Mouse (Mus musculus) G1E (cell line): ENCODE measurements around the gene Fam184b. TPM values are rescaled to one million over a fixed set of nuclear protein-coding genes. Genes with fewer than 3 reads are reported as not detected.

Experiments
- ATAC-seq: 2 replicates; pipeline ENCODE4 v1.8.0; 2016; ENCODE audit warnings: mild to moderate bottlenecking; ENCODE audit not compliant: insufficient number of reproducible peaks, poor library complexity, low FRiP score, severe bottlenecking; ENCODE audit errors: extremely low read depth
- DNase-seq: peaks from one replicate; pipeline ENCODE4 v3.0.0; 2012; ENCODE audit warnings: low spot score
- H3K27me3 ChIP-seq: 2 replicates; pipeline ENCODE4 v1.6.1; 2012; ENCODE audit warnings: mild to moderate bottlenecking, low read length, inconsistent platforms; ENCODE audit not compliant: insufficient read depth
- H3K36me3 ChIP-seq: replicated peaks from 2 replicates; pipeline ENCODE3; 2012; ENCODE audit warnings: mild to moderate bottlenecking, inconsistent platforms
- H3K4me1 ChIP-seq: 2 replicates; pipeline ENCODE4 v1.6.1; 2012; ENCODE audit warnings: low read depth, low read length, inconsistent platforms, mixed read lengths; ENCODE audit not compliant: insufficient read depth
- H3K4me3 ChIP-seq: 2 replicates; pipeline ENCODE4 v1.5.1; 2012; ENCODE audit warnings: low read depth, mild to moderate bottlenecking, inconsistent platforms, low read length, moderate library complexity, mixed read lengths
- H3K9me3 ChIP-seq: replicated peaks from 2 replicates; pipeline ENCODE4 v1.6.1; 2012; ENCODE audit warnings: inconsistent platforms
- CTCF ChIP-seq: IDR thresholded peaks from 2 replicates; pipeline ENCODE4 v1.5.1; 2012; ENCODE audit warnings: low read depth, low read length, inconsistent platforms, mixed read lengths
- GATA1 ChIP-seq: IDR thresholded peaks from 2 replicates; pipeline ENCODE4 v1.6.1; 2012; ENCODE audit warnings: borderline replicate concordance, low read length, inconsistent platforms, mixed read lengths
- GATA2 ChIP-seq: IDR thresholded peaks from 2 replicates; pipeline ENCODE4 v1.6.1; 2012; ENCODE audit warnings: low read depth, low read length, inconsistent platforms, borderline replicate concordance
- POLR2AphosphoS5 ChIP-seq: IDR thresholded peaks from 2 replicates; pipeline ENCODE4 v1.6.1; 2012; ENCODE audit warnings: low read depth, low read length, inconsistent platforms; ENCODE audit not compliant: insufficient replicate concordance
- TAL1 ChIP-seq: conservative IDR thresholded peaks from 2 replicates; pipeline ENCODE4 v1.6.1; 2012; ENCODE audit warnings: low read depth, low read length, inconsistent platforms, mixed read lengths
- polyA plus RNA-seq: library from polyadenylated mRNA; stranded (reverse); fragments of >175 nt; gene quantifications from 2 replicates; pipeline ENCODE4 v1.2.3, GENCODE M21; 2012
- total RNA-seq, 2 experiments: library from RNA; stranded (forward) in 1 of 2; stranded (reverse) in 1 of 2; fragments of 200-1000 nt in 1 of 2; fragments of >200 nt in 1 of 2; fragmentation: Nextera tagmentation in 1 of 2; gene quantifications; 2 replicates each; pipeline ENCODE4 v1.2.3; 2014 to 2017

Gene Fam184b
- total and polyA plus RNA-seq, 3 experiments: 0.05 TPM; not detected in 2

GRCm38 (mm10) chr5:45483654-45484053, 155.8 kb downstream of the Fam184b start:
- DNase-seq: no peak
- Histone ChIP-seq H3K4me3 (no peak overlapping the region), H3K36me3 (no peaks in the 10 kb centered on the region), H3K9me3 (no peaks in the 10 kb centered on the region), H3K27me3 (peaks cover 22% of the 10 kb centered on the region; the same call in 1 of the 2 replicates), H3K4me1 (no peaks in the 10 kb centered on the region)
- ATAC-seq: no peak
- TF ChIP-seq GATA2: no peak
- TF ChIP-seq POLR2AphosphoS5: no peak
- no peak for TF ChIP-seq CTCF

GRCm38 (mm10) chr5:45482607-45483006, 156.8 kb downstream of the Fam184b start:
- Histone ChIP-seq H3K36me3 (no peaks in the 10 kb centered on the region), H3K4me1 (no peaks in the 10 kb centered on the region), H3K9me3 (no peaks in the 10 kb centered on the region), H3K4me3 (no peak overlapping the region), H3K27me3 (peaks cover 23% of the 10 kb centered on the region)
- DNase-seq (no peak), ATAC-seq (no peak)
- no peak for TF ChIP-seq POLR2AphosphoS5
- TF ChIP-seq GATA1: no peak
- no peak for TF ChIP-seq TAL1
- no peak for TF ChIP-seq CTCF
- TF ChIP-seq GATA2: no peak

- Histone ChIP-seq H3K27me3 (peaks cover 18% of the 10 kb centered on the region), H3K9me3 (no peaks in the 10 kb centered on the region), H3K4me3 (no peak overlapping the region), H3K36me3 (no peaks in the 10 kb centered on the region), H3K4me1 (no peaks in the 10 kb centered on the region)
- ATAC-seq (no peak), DNase-seq (no peak)
- TF ChIP-seq CTCF: no peak
- TF ChIP-seq GATA1: no peak
- no peak for TF ChIP-seq TAL1
- TF ChIP-seq GATA2: no peak
- no peak for TF ChIP-seq POLR2AphosphoS5
These were observed 158.3 kb downstream of the Fam184b start for GRCm38 (mm10) chr5:45481125-45481524.

GRCm38 (mm10) chr5:45480066-45480465, 159.3 kb downstream of the Fam184b start:
- no peak for ATAC-seq

More at GRCm38 (mm10) chr5:45480066-45480465, 159.3 kb downstream of the Fam184b start:
- H3K36me3 ChIP-seq: no peaks in the 10 kb centered on the region
- TF ChIP-seq TAL1 (no peak), POLR2AphosphoS5 (no peak), GATA1 (no peak), GATA2 (no peak), CTCF (no peak)
- peaks cover 20% of the 10 kb centered on the region for H3K27me3 ChIP-seq
- DNase-seq: no peak
- no peaks in the 10 kb centered on the region for H3K4me1 ChIP-seq
- no peak overlapping the region for H3K4me3 ChIP-seq
- H3K9me3 ChIP-seq: no peaks in the 10 kb centered on the region

Other genes with a start within 250 kb of the Fam184b start
- 28.9 and 29.9 TPM in 2 replicates for gene Qdpr, start 189.4 kb downstream of the Fam184b start, total RNA-seq (2014; fragmentation: Nextera tagmentation)
- 28.0 and 32.3 TPM in 2 replicates for gene Qdpr, start 189.4 kb downstream of the Fam184b start, total RNA-seq (2017)
- gene Qdpr, start 189.4 kb downstream of the Fam184b start, polyA plus RNA-seq: 65.5 and 87.7 TPM in 2 replicates
- gene Clrn2, start 185.9 kb downstream of the Fam184b start, total RNA-seq (2014; fragmentation: Nextera tagmentation): not detected in 2 replicates
- gene Clrn2, start 185.9 kb downstream of the Fam184b start, total RNA-seq (2017): 0.33 TPM in 1 of 2 replicates, not detected in the other
- gene Clrn2, start 185.9 kb downstream of the Fam184b start, polyA plus RNA-seq: not detected in 2 replicates
- 49.6 and 60.0 TPM in 2 replicates for gene Lap3, start 146.2 kb downstream of the Fam184b start, total RNA-seq (2014; fragmentation: Nextera tagmentation)
- gene Lap3, start 146.2 kb downstream of the Fam184b start, total RNA-seq (2017): 47.9 and 50.5 TPM in 2 replicates
- 15.8 and 22.9 TPM in 2 replicates for gene Lap3, start 146.2 kb downstream of the Fam184b start, polyA plus RNA-seq
- gene Med28, start 119.4 kb downstream of the Fam184b start, total RNA-seq (2014; fragmentation: Nextera tagmentation): 22.6 and 27.1 TPM in 2 replicates
- 75.2 and 99.0 TPM in 2 replicates for gene Med28, start 119.4 kb downstream of the Fam184b start, total RNA-seq (2017)
- 49.2 and 60.1 TPM in 2 replicates for gene Med28, start 119.4 kb downstream of the Fam184b start, polyA plus RNA-seq
- gene Ncapg, start 30.3 kb upstream of the Fam184b start, total RNA-seq (2014; fragmentation: Nextera tagmentation): 129 and 155 TPM in 2 replicates
- 130 and 157 TPM in 2 replicates for gene Ncapg, start 30.3 kb upstream of the Fam184b start, total RNA-seq (2017)
- gene Ncapg, start 30.3 kb upstream of the Fam184b start, polyA plus RNA-seq: 6.9 and 9.2 TPM in 2 replicates
- 51.1 and 59.3 TPM in 2 replicates for gene Lcorl, start 218.0 kb upstream of the Fam184b start, total RNA-seq (2014; fragmentation: Nextera tagmentation)
- gene Lcorl, start 218.0 kb upstream of the Fam184b start, total RNA-seq (2017): 44.6 and 44.7 TPM in 2 replicates
- 14.2 and 19.4 TPM in 2 replicates for gene Lcorl, start 218.0 kb upstream of the Fam184b start, polyA plus RNA-seq